Mouse (Mus musculus): Measurements from ENCODE around the gene Pde1a.

The Pde1a gene

GRCm38 (mm10) chr2:80046751-80047513, 82.3 kb downstream of the Pde1a start:
- DNase-seq (ENCODE audit: low spot score) = no peak

GRCm38 (mm10) chr2:80038642-80039445, 90.4 kb downstream of the Pde1a start:
- DNase-seq (ENCODE audit: low spot score) = no peak

DNA sequence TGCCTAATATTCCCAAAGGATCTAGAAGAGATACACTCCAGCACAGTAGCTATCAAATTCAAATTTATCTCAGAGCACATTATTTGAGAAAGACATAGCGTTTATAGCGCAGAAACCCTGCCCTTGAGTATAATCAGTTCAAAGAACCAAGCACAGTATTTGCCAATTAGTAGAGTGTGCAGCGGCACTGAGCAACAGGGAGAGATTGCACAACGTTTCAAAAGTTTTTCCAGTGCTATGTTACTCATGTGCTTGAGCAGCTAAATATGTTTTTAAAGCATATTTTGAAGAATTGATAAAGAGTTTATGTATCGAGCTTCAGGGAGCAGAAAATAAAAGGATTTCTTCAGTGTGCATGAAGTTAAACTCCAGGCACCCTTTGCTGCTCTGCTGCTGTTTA, 91.3 kb downstream of the Pde1a start:
- DNase-seq (ENCODE audit: low spot score) = no peak

- DNase-seq (ENCODE audit: low spot score) = no peak
These were observed 100.2 kb downstream of the Pde1a start for GRCm38 (mm10) chr2:80029051-80029450.

DNA sequence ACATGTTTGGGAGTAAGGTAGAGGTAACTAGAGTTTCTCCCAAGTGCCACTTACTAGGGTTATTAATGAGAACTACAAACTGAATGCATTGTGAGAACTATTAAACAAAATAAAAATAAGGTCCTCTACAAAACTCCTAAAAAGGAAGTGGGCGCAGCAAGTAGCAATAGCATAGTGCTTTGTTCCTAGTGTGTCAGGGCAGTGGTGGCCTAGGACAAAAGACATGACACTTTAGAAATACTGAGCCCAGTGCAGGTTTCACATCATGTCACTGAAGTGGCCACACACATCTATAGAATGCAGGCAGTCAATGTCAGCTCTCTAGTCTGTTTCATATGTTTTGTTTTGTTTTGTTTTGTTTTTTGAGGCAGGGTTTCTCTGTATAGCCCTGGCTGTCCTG, 103.2 kb downstream of the Pde1a start:
- DNase-seq (ENCODE audit: low spot score) = no peak

- no peak for DNase-seq (ENCODE audit: low spot score)
These were observed 103.7 kb downstream of the Pde1a start for GRCm38 (mm10) chr2:80025597-80025996.

DNA sequence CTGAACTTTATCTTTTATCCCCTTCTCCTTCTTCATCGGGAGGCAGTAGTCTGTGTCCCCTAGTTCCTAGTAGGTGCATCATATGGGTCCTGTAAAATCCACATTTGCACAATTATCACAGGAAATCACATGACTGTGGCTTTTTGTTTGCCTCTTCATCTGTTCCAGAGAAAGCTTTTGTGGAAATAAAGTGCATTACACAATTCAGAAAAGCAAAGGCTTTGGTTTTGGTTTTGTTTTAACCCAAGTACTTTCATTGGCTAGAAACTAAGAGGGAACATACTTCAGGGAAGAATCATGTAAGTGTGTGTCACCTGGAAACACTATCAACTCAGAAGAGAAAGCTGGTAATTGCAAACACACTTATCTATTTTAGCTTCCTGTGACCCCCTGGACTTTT, 104.2 kb downstream of the Pde1a start:
- DNase-seq (ENCODE audit: low spot score) = no peak

GRCm38 (mm10) chr2:80014161-80014560, 115.1 kb downstream of the Pde1a start:
- DNase-seq (ENCODE audit: low spot score) = no peak

DNA sequence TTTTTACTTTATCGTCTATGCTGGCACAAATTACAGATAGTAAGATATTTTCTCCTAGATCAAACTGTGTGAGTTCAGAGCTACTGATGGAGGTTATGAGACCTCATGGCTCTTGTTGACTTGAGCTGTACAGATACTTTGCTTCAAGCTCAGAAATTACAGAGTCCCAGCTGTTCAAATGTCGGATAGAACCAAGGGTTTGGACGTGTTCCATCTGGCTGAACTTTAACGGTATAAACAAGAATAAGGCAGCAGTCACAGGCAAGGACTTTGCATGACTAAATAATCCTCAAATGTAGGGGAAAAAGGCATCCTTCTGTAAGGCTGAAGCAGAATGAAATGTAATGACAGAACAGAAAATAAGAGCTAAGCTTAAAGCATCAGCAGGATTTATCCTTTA, 116.2 kb downstream of the Pde1a start:
- DNase-seq (ENCODE audit: low spot score) = no peak

DNA sequence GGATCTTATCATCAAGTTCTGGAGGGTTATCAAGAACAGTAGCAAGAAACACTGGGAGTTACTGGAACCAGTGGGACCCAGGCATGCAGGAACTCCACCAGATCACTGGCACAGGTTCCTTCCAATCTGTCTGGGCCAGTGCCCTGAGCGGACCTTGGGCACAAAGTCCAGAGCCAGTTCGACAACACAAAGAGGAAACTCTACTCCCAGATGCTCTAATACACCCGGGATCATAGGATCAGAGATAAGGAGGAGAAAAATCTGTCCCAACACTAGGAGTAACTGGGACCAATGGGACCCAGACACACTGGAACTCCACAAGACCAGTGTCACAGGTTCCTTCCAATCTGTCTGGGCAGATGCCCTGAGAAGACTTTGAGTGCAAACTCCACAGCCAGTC, 130.1 kb downstream of the Pde1a start:
- no peak for DNase-seq (ENCODE audit: low spot score)

DNA sequence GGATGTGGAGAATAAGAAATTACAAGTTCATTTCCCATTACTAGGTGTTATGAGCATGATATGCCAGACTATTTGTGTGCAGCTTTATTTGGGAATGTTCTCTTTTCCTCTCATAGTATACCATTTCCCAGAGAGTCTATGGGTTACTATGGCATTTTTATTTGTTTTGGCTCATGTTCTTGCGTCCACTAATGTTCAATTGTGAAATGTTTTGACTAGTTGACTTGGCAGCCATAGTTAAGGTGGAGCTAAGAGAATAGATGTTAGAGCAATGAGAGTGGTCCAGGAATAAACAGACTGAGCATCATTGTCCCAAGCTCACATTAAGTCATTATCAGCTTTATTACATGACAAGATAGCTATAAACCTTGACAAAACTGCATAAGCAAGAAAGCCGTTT, 130.8 kb downstream of the Pde1a start:
- no peak for DNase-seq (ENCODE audit: low spot score)

DNA sequence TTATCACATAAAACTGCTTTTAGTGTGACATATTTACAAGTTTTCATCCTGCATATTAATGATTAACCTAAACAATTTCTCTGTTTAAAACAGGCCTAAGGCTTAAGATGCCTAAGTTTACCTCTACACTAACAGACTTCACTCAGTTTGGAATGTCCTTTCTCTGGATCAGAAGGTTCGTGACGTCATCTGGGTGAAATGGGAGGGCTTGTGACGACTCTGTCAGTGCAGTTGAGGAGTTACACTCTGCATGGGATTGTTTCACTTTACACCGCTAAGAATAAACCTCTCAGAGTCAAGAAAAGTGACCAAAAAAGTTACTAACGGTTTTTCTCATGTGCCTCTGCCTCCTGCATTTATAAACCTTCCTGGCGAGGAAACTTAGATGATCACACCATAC, 137.6 kb downstream of the Pde1a start:
- DNase-seq (ENCODE audit: low spot score) = no peak

- no peak for DNase-seq (ENCODE audit: low spot score)
These were observed 145.5 kb downstream of the Pde1a start for GRCm38 (mm10) chr2:79983778-79984177.

DNA sequence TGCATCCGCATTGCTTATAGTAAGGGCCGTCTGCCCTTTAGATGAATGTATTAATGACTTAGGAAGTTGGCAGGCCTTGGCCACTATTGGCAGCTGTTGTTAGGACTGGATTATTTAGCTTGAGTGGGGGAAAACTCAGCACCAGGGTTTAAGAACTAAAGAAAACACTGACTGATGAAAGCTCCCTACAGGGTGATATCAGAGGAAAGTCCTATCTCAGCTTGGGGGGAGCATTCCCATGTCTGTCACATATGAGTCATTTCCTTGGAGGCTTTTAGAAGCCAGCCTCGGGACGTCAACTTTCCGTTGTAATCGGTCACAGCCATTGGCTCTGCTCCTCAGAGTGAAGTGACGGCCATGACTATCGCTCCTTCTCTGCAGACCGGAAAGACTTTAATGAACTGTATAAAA, 146.0 kb downstream of the Pde1a start:
- no peak for DNase-seq (ENCODE audit: low spot score)

DNA sequence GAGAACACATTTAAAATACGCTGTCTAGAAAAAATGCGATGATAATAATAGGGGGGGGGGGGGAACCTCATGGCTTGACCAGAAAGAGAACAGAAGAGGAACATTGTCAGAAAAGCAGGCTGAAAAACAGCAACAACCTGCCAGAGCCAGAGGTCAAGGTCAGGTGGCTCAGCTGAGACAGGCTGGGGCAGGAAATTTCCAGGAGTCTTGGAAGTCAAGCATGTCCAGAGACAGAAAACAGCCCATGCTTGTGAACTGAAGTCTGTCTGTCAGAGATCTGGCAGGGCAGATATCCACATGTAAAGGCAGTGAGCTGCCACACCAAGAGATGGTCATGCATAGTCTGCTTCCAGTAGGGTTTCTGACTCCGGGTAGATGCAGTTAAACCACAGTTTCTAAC, 147.5 kb downstream of the Pde1a start:
- no peak for DNase-seq (ENCODE audit: low spot score)

GRCm38 (mm10) chr2:79978992-79979391, 150.3 kb downstream of the Pde1a start:
- no peak for DNase-seq (ENCODE audit: low spot score)

DNA sequence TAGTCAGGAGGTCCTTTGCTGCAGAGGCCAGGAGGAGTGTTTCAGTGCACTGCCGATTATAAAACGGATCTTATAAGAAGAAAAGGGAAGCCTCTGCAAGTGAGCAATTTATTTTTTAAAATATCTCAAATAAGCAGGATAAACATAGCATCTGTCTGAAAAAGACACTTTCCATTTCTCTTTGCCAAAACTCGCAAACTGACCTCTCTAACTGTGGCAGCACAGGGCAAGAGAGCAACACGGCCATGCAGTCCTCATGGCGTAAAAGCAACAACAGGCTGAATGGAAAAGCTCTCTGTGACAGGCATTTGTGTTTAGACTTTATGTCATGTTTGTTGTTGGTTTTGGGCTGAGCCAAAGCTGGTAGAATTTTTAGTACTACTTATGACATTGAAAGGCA, 152.0 kb downstream of the Pde1a start:
- DNase-seq (ENCODE audit: low spot score) = no peak

GRCm38 (mm10) chr2:79975947-79976346, 153.3 kb downstream of the Pde1a start:
- no peak for DNase-seq (ENCODE audit: low spot score)

- no peak for DNase-seq (ENCODE audit: low spot score)
These were observed 157.0 kb downstream of the Pde1a start for GRCm38 (mm10) chr2:79972271-79972670.

- no peak for DNase-seq (ENCODE audit: low spot score)
These were observed 159.7 kb downstream of the Pde1a start for GRCm38 (mm10) chr2:79969594-79969993.

DNA sequence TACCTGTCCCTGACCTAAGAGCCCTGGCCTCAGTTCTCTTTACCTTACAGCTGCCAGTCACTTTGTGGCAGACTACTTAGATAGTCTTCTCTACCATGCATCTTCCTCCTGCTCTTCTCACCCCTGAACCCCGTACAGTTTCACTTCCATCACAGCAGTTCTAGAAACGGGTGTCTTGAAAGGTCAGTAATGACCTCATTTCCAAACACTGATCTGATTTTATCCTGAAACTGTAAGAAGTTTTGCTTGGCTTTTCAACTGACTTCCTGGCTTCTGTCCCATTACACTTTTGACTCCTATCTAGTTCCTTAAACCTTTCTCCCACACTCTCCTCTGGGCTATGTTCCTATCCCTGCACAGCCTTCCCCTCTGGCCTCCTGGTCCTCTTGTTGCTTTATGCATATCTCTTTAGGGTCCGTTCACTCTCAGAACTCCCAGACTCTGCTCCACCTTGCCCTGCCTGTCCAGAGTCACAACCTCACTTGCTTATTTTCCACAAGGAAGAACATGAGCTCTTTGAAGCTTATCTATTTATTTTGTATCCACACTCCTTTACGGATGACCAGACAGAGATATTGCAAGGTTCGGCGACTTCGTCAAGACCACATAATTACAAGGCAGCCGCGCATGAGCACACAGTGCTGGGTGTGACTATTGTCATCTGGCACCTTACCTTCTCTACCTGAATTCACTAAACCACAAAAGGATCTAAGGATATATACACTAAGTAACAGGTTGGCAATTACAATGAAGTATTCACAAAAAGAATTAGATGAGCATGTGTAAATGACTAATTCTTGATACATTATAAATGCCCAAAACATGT, 162.4 kb downstream of the Pde1a start:
- no peak for DNase-seq (ENCODE audit: low spot score)

DNA sequence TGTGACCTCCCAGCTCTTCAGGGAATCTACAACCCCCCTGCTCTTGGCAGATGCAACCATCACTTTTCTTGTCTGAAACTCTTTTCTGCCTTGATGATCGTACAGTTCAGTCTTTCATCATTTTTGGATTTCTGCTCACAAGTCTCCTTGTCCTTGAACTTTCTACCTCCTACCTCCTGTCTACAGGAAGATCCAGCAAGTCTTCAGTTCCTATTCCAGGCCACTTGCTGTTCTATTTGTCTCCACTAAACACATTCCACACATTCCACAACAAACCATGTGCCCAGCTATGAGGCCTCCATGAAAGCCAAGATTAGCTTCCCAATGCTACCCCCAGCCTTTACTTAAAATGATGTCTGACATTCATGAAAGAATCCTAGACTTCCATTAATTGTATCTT, 163.2 kb downstream of the Pde1a start:
- DNase-seq (ENCODE audit: low spot score) = no peak

DNA sequence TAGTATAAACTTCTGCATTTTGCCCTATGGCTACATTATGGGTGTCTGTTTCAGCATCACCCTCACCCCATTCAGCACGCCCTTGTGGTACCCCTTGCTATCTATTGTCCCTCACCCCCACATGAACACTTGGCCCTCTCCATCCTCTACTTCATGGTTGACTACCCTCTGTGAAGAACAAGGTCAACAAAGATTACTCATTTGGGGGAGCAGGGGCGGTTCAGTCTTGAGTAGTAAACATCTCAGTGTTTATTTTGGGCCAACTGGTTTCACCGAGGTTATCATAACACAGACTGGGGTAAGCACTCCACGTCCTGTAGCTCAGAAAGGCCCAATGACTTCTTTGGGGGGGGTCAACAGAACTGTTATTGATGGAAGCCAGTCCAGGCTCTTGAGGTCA, 164.3 kb downstream of the Pde1a start:
- DNase-seq (ENCODE audit: low spot score) = no peak

Data from yolk sac, embryonic 10.5 days (tissue).